Mouse (Mus musculus): Measurements from ENCODE around the gene Olfr186. TPM values are rescaled to one million over a fixed set of nuclear protein-coding genes. Genes with fewer than 3 reads are reported as not detected.

Olfr186 gene
- polyA plus RNA-seq, 1 experiment from 2014 or later, result not detected

GRCm38 (mm10) chr16:59039710-59040109, 9.6 kb upstream of the Olfr186 start, which contains the start of gene Olfr187:
TSS of gene Olfr187 (minus strand) at chr16:59039767.
- Histone ChIP-seq H3K4me1 (ENCODE audit: control insufficient read depth, insufficient read depth, low read length) (no peaks in the 10 kb centered on the region), H3K9ac (replicated peaks; ENCODE audit: low read length) (no peak within 1 kb of the TSS), H3K27ac (replicated peaks; ENCODE audit: low read depth, low read length) (no peak within 1 kb of the TSS), H3K36me3 (ENCODE audit: control insufficient read depth, insufficient read depth, low read length) (no peaks in the 10 kb centered on the region), H3K4me3 (replicated peaks; ENCODE audit: low read depth, low read length) (no peak within 1 kb of the TSS), H3K9me3 (ENCODE audit: control insufficient read depth, low read length) (no peaks in the 10 kb centered on the region), H3K27me3 (ENCODE audit: control insufficient read depth, insufficient read depth, low read length) (no peaks in the 10 kb centered on the region), H3K4me2 (ENCODE audit: low read length) (no peak within 1 kb of the TSS)
- ATAC-seq (ENCODE audit: low FRiP score, low TSS enrichment) (no peak), DNase-seq (no peak)
- 95% methylated on average over 7 of the region's 7 CpGs for WGBS

DNA sequence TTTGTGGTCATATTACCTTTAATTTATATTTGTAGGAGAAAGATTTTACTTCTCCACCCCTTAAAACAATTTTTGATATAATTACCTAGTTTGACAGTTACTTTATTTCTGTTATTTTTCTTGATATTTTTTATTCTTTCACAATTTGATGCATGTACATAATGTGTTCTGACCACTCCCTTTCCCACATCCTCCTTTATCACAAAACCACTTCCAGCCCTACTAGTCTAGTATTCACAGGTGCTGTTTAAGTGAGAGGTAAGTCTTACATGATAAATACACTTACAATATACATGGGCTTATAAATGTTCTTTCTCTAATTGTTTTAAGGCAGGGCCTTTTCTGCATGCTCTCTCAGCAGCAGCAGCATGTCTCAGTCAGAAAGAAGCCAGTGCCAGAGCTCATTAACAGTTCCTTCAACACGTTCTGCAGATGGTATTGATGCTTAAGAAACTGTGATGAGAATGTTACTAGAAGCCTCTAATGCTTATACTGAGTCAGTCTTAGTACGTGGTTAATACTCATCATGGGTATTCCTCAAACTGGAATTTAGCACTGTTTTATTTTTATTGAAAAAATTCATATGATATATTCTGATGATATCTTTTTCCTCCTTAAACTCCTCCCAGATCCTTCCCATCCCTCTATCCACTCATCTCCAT, 16.6 kb downstream of the Olfr186 start:
- DNase-seq (no peak), ATAC-seq (ENCODE audit: low FRiP score, low TSS enrichment) (no peak)
- H3K4me1 ChIP-seq (ENCODE audit: control insufficient read depth, insufficient read depth, low read length), result no peaks in the 10 kb centered on the region
- H3K36me3 ChIP-seq (ENCODE audit: control insufficient read depth, insufficient read depth, low read length), result no peaks in the 10 kb centered on the region
- no peak overlapping the region for H3K9ac ChIP-seq (replicated peaks; ENCODE audit: low read length)
- H3K4me3 ChIP-seq (replicated peaks; ENCODE audit: low read depth, low read length), result no peak overlapping the region
- no peak overlapping the region for H3K4me2 ChIP-seq (ENCODE audit: low read length)
- no peaks in the 10 kb centered on the region for H3K9me3 ChIP-seq (ENCODE audit: control insufficient read depth, low read length)
- H3K27ac ChIP-seq (replicated peaks; ENCODE audit: low read depth, low read length), result no peak overlapping the region
- WGBS, result 69% methylated on average over 2 of the region's 2 CpGs
- H3K27me3 ChIP-seq (ENCODE audit: control insufficient read depth, insufficient read depth, low read length), result no peaks in the 10 kb centered on the region

DNA sequence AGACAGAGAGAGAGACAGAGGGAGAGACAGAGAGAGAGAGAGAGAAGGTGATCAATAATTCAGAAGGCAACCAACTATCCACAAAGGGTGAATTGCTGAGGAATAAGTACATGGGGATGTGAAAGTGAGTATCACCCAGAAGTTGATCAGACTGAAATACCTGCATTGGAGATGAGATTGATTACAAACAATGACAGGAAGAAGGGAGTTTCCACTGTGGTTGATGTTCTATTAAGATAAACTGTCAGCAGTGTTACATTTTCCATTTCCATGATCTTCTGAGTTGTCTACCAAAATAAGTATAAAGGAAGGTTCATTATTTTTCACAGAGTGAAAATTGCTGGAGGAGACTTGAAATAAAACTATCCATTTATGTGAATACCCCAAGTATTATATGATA, 22.9 kb downstream of the Olfr186 start:
- ATAC-seq (ENCODE audit: low FRiP score, low TSS enrichment) (no peak), DNase-seq (no peak)
- Histone ChIP-seq H3K9me3 (ENCODE audit: control insufficient read depth, low read length) (no peaks in the 10 kb centered on the region), H3K4me2 (ENCODE audit: low read length) (no peak overlapping the region), H3K27me3 (ENCODE audit: control insufficient read depth, insufficient read depth, low read length) (no peaks in the 10 kb centered on the region), H3K9ac (replicated peaks; ENCODE audit: low read length) (no peak overlapping the region), H3K27ac (replicated peaks; ENCODE audit: low read depth, low read length) (no peak overlapping the region), H3K4me3 (replicated peaks; ENCODE audit: low read depth, low read length) (no peak overlapping the region), H3K4me1 (ENCODE audit: control insufficient read depth, insufficient read depth, low read length) (no peaks in the 10 kb centered on the region), H3K36me3 (ENCODE audit: control insufficient read depth, insufficient read depth, low read length) (no peaks in the 10 kb centered on the region)

DNA sequence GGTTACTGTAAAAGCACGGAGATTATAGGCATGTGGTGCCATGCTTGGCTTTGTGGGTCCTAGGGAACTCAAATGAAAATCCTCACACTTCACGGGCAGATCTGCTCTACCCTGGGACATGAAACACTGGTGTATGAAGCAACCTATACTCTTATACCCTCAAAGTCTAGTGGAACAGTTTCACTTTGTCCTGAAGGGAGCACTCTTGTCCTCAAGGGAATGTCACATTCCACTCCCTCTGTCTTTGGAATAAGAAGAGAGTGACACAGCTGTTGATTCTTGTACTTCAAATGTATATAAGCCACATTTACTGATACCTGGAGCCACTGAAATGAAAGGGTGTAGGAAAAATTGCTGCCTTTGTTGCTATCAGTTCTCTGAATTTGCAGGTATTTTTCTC, 35.0 kb downstream of the Olfr186 start, which contains the start of gene Olfr183:
TSS of gene Olfr183 (plus strand) at position 301 of the 400 bp plus-strand sequence.
- H3K36me3 ChIP-seq (ENCODE audit: control insufficient read depth, insufficient read depth, low read length), result no peaks in the 10 kb centered on the region
- DNase-seq (no peak), ATAC-seq (ENCODE audit: low FRiP score, low TSS enrichment) (no peak)
- no peaks in the 10 kb centered on the region for H3K9me3 ChIP-seq (ENCODE audit: control insufficient read depth, low read length)
- no peaks in the 10 kb centered on the region for H3K4me1 ChIP-seq (ENCODE audit: control insufficient read depth, insufficient read depth, low read length)
- 81% methylated on average over 2 of the region's 2 CpGs for WGBS
- H3K9ac ChIP-seq (replicated peaks; ENCODE audit: low read length), result no peak within 1 kb of the TSS
- no peak within 1 kb of the TSS for H3K27ac ChIP-seq (replicated peaks; ENCODE audit: low read depth, low read length)
- H3K27me3 ChIP-seq (ENCODE audit: control insufficient read depth, insufficient read depth, low read length), result no peaks in the 10 kb centered on the region
- H3K4me3 ChIP-seq (replicated peaks; ENCODE audit: low read depth, low read length), result no peak within 1 kb of the TSS
- no peak within 1 kb of the TSS for H3K4me2 ChIP-seq (ENCODE audit: low read length)

Other genes starting within 250 kb of the Olfr186 start
- not detected in 2 replicates for gene Olfr173, start 230.0 kb downstream of the Olfr186 start, polyA plus RNA-seq (2014; fragmentation: Nextera tagmentation; extraction: Ambion mirVana)
- gene Olfr175-ps1, start 203.5 kb downstream of the Olfr186 start, polyA plus RNA-seq (2014; fragmentation: Nextera tagmentation; extraction: Ambion mirVana), result not detected in 2 replicates
- gene Olfr177, start 155.5 kb downstream of the Olfr186 start, polyA plus RNA-seq (2014; fragmentation: Nextera tagmentation; extraction: Ambion mirVana), result not detected in 2 replicates
- gene Olfr178, start 138.2 kb downstream of the Olfr186 start, polyA plus RNA-seq (2014; fragmentation: Nextera tagmentation; extraction: Ambion mirVana), result not detected in 2 replicates
- not detected in 2 replicates for gene Olfr181, start 101.5 kb downstream of the Olfr186 start, polyA plus RNA-seq (2014; fragmentation: Nextera tagmentation; extraction: Ambion mirVana)
- not detected in 2 replicates for gene Olfr180, start 100.9 kb downstream of the Olfr186 start, polyA plus RNA-seq (2014; fragmentation: Nextera tagmentation; extraction: Ambion mirVana)
- not detected in 2 replicates for gene Olfr183, start 34.9 kb downstream of the Olfr186 start, polyA plus RNA-seq (2014; fragmentation: Nextera tagmentation; extraction: Ambion mirVana)
- not detected in 2 replicates for gene Olfr187, start 9.5 kb upstream of the Olfr186 start, polyA plus RNA-seq (2014; fragmentation: Nextera tagmentation; extraction: Ambion mirVana)
- gene Olfr190, start 47.7 kb upstream of the Olfr186 start, polyA plus RNA-seq (2014; fragmentation: Nextera tagmentation; extraction: Ambion mirVana), result not detected in 2 replicates
- not detected in 2 replicates for gene Olfr191, start 59.5 kb upstream of the Olfr186 start, polyA plus RNA-seq (2014; fragmentation: Nextera tagmentation; extraction: Ambion mirVana)
- not detected in 2 replicates for gene Olfr193, start 81.6 kb upstream of the Olfr186 start, polyA plus RNA-seq (2014; fragmentation: Nextera tagmentation; extraction: Ambion mirVana)
- gene Olfr194, start 90.8 kb upstream of the Olfr186 start, polyA plus RNA-seq (2014; fragmentation: Nextera tagmentation; extraction: Ambion mirVana), result not detected in 2 replicates
- gene Olfr195, start 116.8 kb upstream of the Olfr186 start, polyA plus RNA-seq (2014; fragmentation: Nextera tagmentation; extraction: Ambion mirVana), result not detected in 2 replicates
- not detected in 2 replicates for gene Olfr196, start 140.2 kb upstream of the Olfr186 start, polyA plus RNA-seq (2014; fragmentation: Nextera tagmentation; extraction: Ambion mirVana)
- not detected in 2 replicates for gene Olfr198, start 173.2 kb upstream of the Olfr186 start, polyA plus RNA-seq (2014; fragmentation: Nextera tagmentation; extraction: Ambion mirVana)
- not detected in 2 replicates for gene Olfr199, start 189.5 kb upstream of the Olfr186 start, polyA plus RNA-seq (2014; fragmentation: Nextera tagmentation; extraction: Ambion mirVana)
- gene Olfr201, start 242.3 kb upstream of the Olfr186 start, polyA plus RNA-seq (2014; fragmentation: Nextera tagmentation; extraction: Ambion mirVana), result not detected in 2 replicates

Data from midbrain, embryonic 14.5 days (tissue).